Mouse (Mus musculus): ENCODE measurements around the gene Gstm1. TPM values are rescaled to one million over a fixed set of nuclear protein-coding genes. Genes with fewer than 3 reads are reported as not detected.

Gstm1 gene
- total and polyA plus RNA-seq, 3 experiments = 0.53 TPM; not detected in 2

- no peak within 1 kb of the TSS for H3K4me3 ChIP-seq (ENCODE audit: low read depth, low read length)
- H3K4me1 ChIP-seq (ENCODE audit: insufficient read depth, low read depth, low read length) = peaks cover 14% of the 10 kb centered on the region
- TF ChIP-seq TAL1 (conservative IDR thresholded peaks at IDR 0.05; ENCODE audit: low read depth, low read length) (no peak), GATA1 (IDR thresholded peaks at IDR 0.05; ENCODE audit: borderline replicate concordance, low read length) (no peak), GATA2 (IDR thresholded peaks at IDR 0.05; ENCODE audit: borderline replicate concordance, low read depth, low read length) (no peak), CTCF (IDR thresholded peaks at IDR 0.05; ENCODE audit: low read depth, low read length) (no peak), POLR2AphosphoS5 (IDR thresholded peaks at IDR 0.05; ENCODE audit: insufficient replicate concordance, low read depth, low read length) (no peak)
- H3K36me3 ChIP-seq (replicated peaks) = no peaks in the 10 kb centered on the region
- H3K27me3 ChIP-seq (ENCODE audit: insufficient read depth, low read length) = peaks cover 4% of the 10 kb centered on the region; the same call in 1 of the 2 replicates
- H3K9me3 ChIP-seq (replicated peaks) = no peaks in the 10 kb centered on the region
- ATAC-seq (ENCODE audit: extremely low read depth, insufficient number of reproducible peaks, low FRiP score, poor library complexity, severe bottlenecking) = no peak
- DNase-seq (ENCODE audit: low spot score) = no peak
Measured at GRCm38 (mm10) chr3:107968724-107969395, 48.9 kb downstream of the Gstm1 start, which contains the start of gene Gstm3. Gene Gstm3, minus strand, starts transcription at chr3:107969283.

- no peak overlapping the region for H3K4me3 ChIP-seq (ENCODE audit: low read depth, low read length)
- peaks cover 4% of the 10 kb centered on the region; the same call in 1 of the 2 replicates for H3K27me3 ChIP-seq (ENCODE audit: insufficient read depth, low read length)
- H3K36me3 ChIP-seq (replicated peaks) = no peaks in the 10 kb centered on the region
- DNase-seq (ENCODE audit: low spot score) = no peak
- ATAC-seq (ENCODE audit: extremely low read depth, insufficient number of reproducible peaks, low FRiP score, poor library complexity, severe bottlenecking) = no peak
- no peaks in the 10 kb centered on the region for H3K9me3 ChIP-seq (replicated peaks)
- TF ChIP-seq CTCF (IDR thresholded peaks at IDR 0.05; ENCODE audit: low read depth, low read length) (no peak), GATA1 (IDR thresholded peaks at IDR 0.05; ENCODE audit: borderline replicate concordance, low read length) (no peak), POLR2AphosphoS5 (IDR thresholded peaks at IDR 0.05; ENCODE audit: insufficient replicate concordance, low read depth, low read length) (no peak), GATA2 (IDR thresholded peaks at IDR 0.05; ENCODE audit: borderline replicate concordance, low read depth, low read length) (no peak), TAL1 (conservative IDR thresholded peaks at IDR 0.05; ENCODE audit: low read depth, low read length) (no peak)
- peaks cover 15% of the 10 kb centered on the region for H3K4me1 ChIP-seq (ENCODE audit: insufficient read depth, low read depth, low read length)
Measured at GRCm38 (mm10) chr3:107966631-107967030, 51.1 kb downstream of the Gstm1 start.

GRCm38 (mm10) chr3:107965592-107965991 is 52.2 kb downstream of the Gstm1 start:
- no peak overlapping the region for H3K4me3 ChIP-seq (ENCODE audit: low read depth, low read length)
- H3K4me1 ChIP-seq (ENCODE audit: insufficient read depth, low read depth, low read length) = peaks cover 15% of the 10 kb centered on the region
- H3K9me3 ChIP-seq (replicated peaks) = no peaks in the 10 kb centered on the region
- H3K27me3 ChIP-seq (ENCODE audit: insufficient read depth, low read length) = peaks cover 4% of the 10 kb centered on the region; the same call in 1 of the 2 replicates
- TF ChIP-seq POLR2AphosphoS5 (IDR thresholded peaks at IDR 0.05; ENCODE audit: insufficient replicate concordance, low read depth, low read length) (no peak), TAL1 (conservative IDR thresholded peaks at IDR 0.05; ENCODE audit: low read depth, low read length) (no peak), GATA2 (IDR thresholded peaks at IDR 0.05; ENCODE audit: borderline replicate concordance, low read depth, low read length) (no peak), CTCF (IDR thresholded peaks at IDR 0.05; ENCODE audit: low read depth, low read length) (no peak), GATA1 (IDR thresholded peaks at IDR 0.05; ENCODE audit: borderline replicate concordance, low read length) (no peak)
- ATAC-seq (ENCODE audit: extremely low read depth, insufficient number of reproducible peaks, low FRiP score, poor library complexity, severe bottlenecking) = no peak
- DNase-seq (ENCODE audit: low spot score) = no peak
- no peaks in the 10 kb centered on the region for H3K36me3 ChIP-seq (replicated peaks)

- ATAC-seq (ENCODE audit: extremely low read depth, insufficient number of reproducible peaks, low FRiP score, poor library complexity, severe bottlenecking) = peak; percentile 22
- H3K4me1 ChIP-seq (ENCODE audit: insufficient read depth, low read depth, low read length) = peaks cover 15% of the 10 kb centered on the region
- no peak for DNase-seq (ENCODE audit: low spot score)
- H3K27me3 ChIP-seq (ENCODE audit: insufficient read depth, low read length) = peaks cover 6% of the 10 kb centered on the region
- no peaks in the 10 kb centered on the region for H3K36me3 ChIP-seq (replicated peaks)
- no peaks in the 10 kb centered on the region for H3K9me3 ChIP-seq (replicated peaks)
- TF ChIP-seq GATA1 (IDR thresholded peaks at IDR 0.05; ENCODE audit: borderline replicate concordance, low read length) (no peak), POLR2AphosphoS5 (IDR thresholded peaks at IDR 0.05; ENCODE audit: insufficient replicate concordance, low read depth, low read length) (no peak), TAL1 (conservative IDR thresholded peaks at IDR 0.05; ENCODE audit: low read depth, low read length) (no peak), CTCF (IDR thresholded peaks at IDR 0.05; ENCODE audit: low read depth, low read length) (no peak), GATA2 (IDR thresholded peaks at IDR 0.05; ENCODE audit: borderline replicate concordance, low read depth, low read length) (no peak)
- H3K4me3 ChIP-seq (ENCODE audit: low read depth, low read length) = no peak overlapping the region
Measured at GRCm38 (mm10) chr3:107964656-107965308, 53.0 kb downstream of the Gstm1 start.

GRCm38 (mm10) chr3:107964026-107964425 is 53.7 kb downstream of the Gstm1 start:
- H3K4me1 ChIP-seq (ENCODE audit: insufficient read depth, low read depth, low read length) = peaks cover 15% of the 10 kb centered on the region
- ATAC-seq (ENCODE audit: extremely low read depth, insufficient number of reproducible peaks, low FRiP score, poor library complexity, severe bottlenecking) = no peak
- peaks cover 3% of the 10 kb centered on the region for H3K27me3 ChIP-seq (ENCODE audit: insufficient read depth, low read length)
- no peak overlapping the region for H3K4me3 ChIP-seq (ENCODE audit: low read depth, low read length)
- no peak for TF ChIP-seq CTCF (IDR thresholded peaks at IDR 0.05; ENCODE audit: low read depth, low read length)
- TF ChIP-seq GATA1 (IDR thresholded peaks at IDR 0.05; ENCODE audit: borderline replicate concordance, low read length) = no peak
- H3K36me3 ChIP-seq (replicated peaks) = no peaks in the 10 kb centered on the region
- no peak for DNase-seq (ENCODE audit: low spot score)
- H3K9me3 ChIP-seq (replicated peaks) = no peaks in the 10 kb centered on the region

Other genes starting within 250 kb of the Gstm1 start
- not detected in 2 replicates for gene Eps8l3, start 140.7 kb downstream of the Gstm1 start, total RNA-seq (2014; fragmentation: Nextera tagmentation)
- 0.06 TPM in 1 of 2 replicates, not detected in the other for gene Eps8l3, start 140.7 kb downstream of the Gstm1 start, total RNA-seq (2017)
- not detected in 2 replicates for gene Eps8l3, start 140.7 kb downstream of the Gstm1 start, polyA plus RNA-seq (2012)
- not detected in 2 replicates for gene Gstm5, start 122.2 kb downstream of the Gstm1 start, total RNA-seq (2014; fragmentation: Nextera tagmentation)
- gene Gstm5, start 122.2 kb downstream of the Gstm1 start, total RNA-seq (2017) = not detected in 2 replicates
- not detected in 2 replicates for gene Gstm5, start 122.2 kb downstream of the Gstm1 start, polyA plus RNA-seq (2012)
- not detected in 2 replicates for gene Gstm7, start 86.2 kb downstream of the Gstm1 start, total RNA-seq (2014; fragmentation: Nextera tagmentation)
- not detected in 2 replicates for gene Gstm7, start 86.2 kb downstream of the Gstm1 start, total RNA-seq (2017)
- gene Gstm7, start 86.2 kb downstream of the Gstm1 start, polyA plus RNA-seq (2012) = not detected in 2 replicates
- not detected in 2 replicates for gene Gstm6, start 74.2 kb downstream of the Gstm1 start, total RNA-seq (2014; fragmentation: Nextera tagmentation)
- 0.12 and 0.16 TPM in 2 replicates for gene Gstm6, start 74.2 kb downstream of the Gstm1 start, total RNA-seq (2017)
- not detected in 2 replicates for gene Gstm6, start 74.2 kb downstream of the Gstm1 start, polyA plus RNA-seq (2012)
- gene Gstm3, start 48.7 kb downstream of the Gstm1 start, total RNA-seq (2014; fragmentation: Nextera tagmentation) = not detected in 2 replicates
- not detected in 2 replicates for gene Gstm3, start 48.7 kb downstream of the Gstm1 start, total RNA-seq (2017)
- not detected in 2 replicates for gene Gstm3, start 48.7 kb downstream of the Gstm1 start, polyA plus RNA-seq (2012)
- not detected in 2 replicates for gene Gstm2, start 31.5 kb downstream of the Gstm1 start, total RNA-seq (2014; fragmentation: Nextera tagmentation)
- not detected in 2 replicates for gene Gstm2, start 31.5 kb downstream of the Gstm1 start, total RNA-seq (2017)
- not detected in 2 replicates for gene Gstm2, start 31.5 kb downstream of the Gstm1 start, polyA plus RNA-seq (2012)
- gene Gstm4, start 26.9 kb upstream of the Gstm1 start, total RNA-seq (2014; fragmentation: Nextera tagmentation) = not detected in 2 replicates
- gene Gstm4, start 26.9 kb upstream of the Gstm1 start, total RNA-seq (2017) = not detected in 2 replicates
- gene Gstm4, start 26.9 kb upstream of the Gstm1 start, polyA plus RNA-seq (2012) = not detected in 2 replicates
- gene Ampd2, start 68.7 kb upstream of the Gstm1 start, total RNA-seq (2014; fragmentation: Nextera tagmentation) = 169 and 188 TPM in 2 replicates
- 81.6 and 85.9 TPM in 2 replicates for gene Ampd2, start 68.7 kb upstream of the Gstm1 start, total RNA-seq (2017)
- gene Ampd2, start 68.7 kb upstream of the Gstm1 start, polyA plus RNA-seq (2012) = 380 and 438 TPM in 2 replicates
- 9.0 and 10.2 TPM in 2 replicates for gene Gnat2, start 74.8 kb upstream of the Gstm1 start, total RNA-seq (2014; fragmentation: Nextera tagmentation)
- gene Gnat2, start 74.8 kb upstream of the Gstm1 start, total RNA-seq (2017) = 2.0 and 4.5 TPM in 2 replicates
- 0.85 and 2.4 TPM in 2 replicates for gene Gnat2, start 74.8 kb upstream of the Gstm1 start, polyA plus RNA-seq (2012)
- 254 and 274 TPM in 2 replicates for gene Gnai3, start 128.2 kb upstream of the Gstm1 start, total RNA-seq (2014; fragmentation: Nextera tagmentation)
- 413 and 481 TPM in 2 replicates for gene Gnai3, start 128.2 kb upstream of the Gstm1 start, total RNA-seq (2017)
- gene Gnai3, start 128.2 kb upstream of the Gstm1 start, polyA plus RNA-seq (2012) = 36.8 and 37.9 TPM in 2 replicates
- not detected in 2 replicates for gene Gpr61, start 136.9 kb upstream of the Gstm1 start, total RNA-seq (2014; fragmentation: Nextera tagmentation)
- under 0.01 and 0.11 TPM in 2 replicates for gene Gpr61, start 136.9 kb upstream of the Gstm1 start, total RNA-seq (2017)
- not detected in 2 replicates for gene Gpr61, start 136.9 kb upstream of the Gstm1 start, polyA plus RNA-seq (2012)
- gene Amigo1, start 168.4 kb upstream of the Gstm1 start, total RNA-seq (2014; fragmentation: Nextera tagmentation) = 0.29 and 0.98 TPM in 2 replicates
- gene Amigo1, start 168.4 kb upstream of the Gstm1 start, total RNA-seq (2017) = 0.66 and 0.99 TPM in 2 replicates
- gene Amigo1, start 168.4 kb upstream of the Gstm1 start, polyA plus RNA-seq (2012) = 0.46 and 0.51 TPM in 2 replicates
- gene Cyb561d1, start 183.2 kb upstream of the Gstm1 start, total RNA-seq (2014; fragmentation: Nextera tagmentation) = 2.9 and 3.9 TPM in 2 replicates
- 6.3 and 6.6 TPM in 2 replicates for gene Cyb561d1, start 183.2 kb upstream of the Gstm1 start, total RNA-seq (2017)
- 2.9 and 3.4 TPM in 2 replicates for gene Cyb561d1, start 183.2 kb upstream of the Gstm1 start, polyA plus RNA-seq (2012)
- gene Atxn7l2, start 193.0 kb upstream of the Gstm1 start, total RNA-seq (2014; fragmentation: Nextera tagmentation) = 8.0 and 8.6 TPM in 2 replicates
- gene Atxn7l2, start 193.0 kb upstream of the Gstm1 start, total RNA-seq (2017) = 2.1 and 2.7 TPM in 2 replicates
- 17.0 and 19.7 TPM in 2 replicates for gene Atxn7l2, start 193.0 kb upstream of the Gstm1 start, polyA plus RNA-seq (2012)
- gene Sypl2, start 208.7 kb upstream of the Gstm1 start, total RNA-seq (2014; fragmentation: Nextera tagmentation) = not detected in 2 replicates
- gene Sypl2, start 208.7 kb upstream of the Gstm1 start, total RNA-seq (2017) = 0.06 and 0.11 TPM in 2 replicates
- not detected in 2 replicates for gene Sypl2, start 208.7 kb upstream of the Gstm1 start, polyA plus RNA-seq (2012)
- gene Psma5, start 239.0 kb upstream of the Gstm1 start, total RNA-seq (2014; fragmentation: Nextera tagmentation) = 57.5 and 59.5 TPM in 2 replicates
- gene Psma5, start 239.0 kb upstream of the Gstm1 start, total RNA-seq (2017) = 297 and 331 TPM in 2 replicates
- gene Psma5, start 239.0 kb upstream of the Gstm1 start, polyA plus RNA-seq (2012) = 3.8 and 4.9 TPM in 2 replicates

Data from G1E (cell line).